Mouse (Mus musculus) gastrocnemius, postnatal 25 days (tissue): ENCODE measurements around the gene Prlr. TPM values are rescaled to one million over a fixed set of nuclear protein-coding genes. Genes with fewer than 3 reads are reported as not detected.

Experiments
- DNase-seq: peaks from one replicate; pipeline ENCODE4 v3.0.0; 2022
- long read RNA-seq, 2 experiments: library from polyadenylated mRNA; stranded (forward); transcript quantifications; one replicate each; pipeline ENCODE4 v2.0.0; 2021
- total RNA-seq, 2 experiments: library from RNA; stranded (reverse); gene quantifications; 1 replicate in 1 of 2; 2 replicates in 1 of 2; pipeline ENCODE4 v1.2.3; 2021

Prlr gene
- 1 to 10 TPM in 1 of 2 experiments, under 1 TPM in 1; 0.28 to 1.1 TPM for total RNA-seq
- long read RNA-seq, experiment 1 = 0 reads
- long read RNA-seq, experiment 2 = 0 reads

GRCm38 (mm10) chr15:10177083-10177482 lies at the start of gene Prlr:
Gene Prlr (plus strand): TSS chr15:10177238.
- DNase-seq = no peak

GRCm38 (mm10) chr15:10133781-10134180 lies 43.3 kb upstream of the Prlr start:
- no peak for DNase-seq

GRCm38 (mm10) chr15:10134889-10135288 lies 42.1 kb upstream of the Prlr start:
- no peak for DNase-seq

- DNase-seq = no peak
Measured at GRCm38 (mm10) chr15:10144520-10144919, 32.5 kb upstream of the Prlr start.

- DNase-seq = no peak
Measured at GRCm38 (mm10) chr15:10148196-10148595, 28.8 kb upstream of the Prlr start.

- no peak for DNase-seq
Measured at GRCm38 (mm10) chr15:10160663-10161062, 16.4 kb upstream of the Prlr start.

GRCm38 (mm10) chr15:10175078-10175477 lies 2.0 kb upstream of the Prlr start:
- DNase-seq = no peak

GRCm38 (mm10) chr15:10175656-10176055 lies 1.4 kb upstream of the Prlr start:
- DNase-seq = no peak

GRCm38 (mm10) chr15:10177519-10178130 lies 587 bp downstream of the Prlr start:
- DNase-seq = no peak

GRCm38 (mm10) chr15:10178131-10178566 lies 1.1 kb downstream of the Prlr start:
- no peak for DNase-seq

GRCm38 (mm10) chr15:10180694-10181093 lies 3.7 kb downstream of the Prlr start:
- DNase-seq = no peak

GRCm38 (mm10) chr15:10192101-10192630 lies 15.1 kb downstream of the Prlr start:
- DNase-seq = no peak

GRCm38 (mm10) chr15:10200991-10201390 lies 24.0 kb downstream of the Prlr start:
- DNase-seq = no peak

GRCm38 (mm10) chr15:10202504-10203302 lies 25.7 kb downstream of the Prlr start:
- no peak for DNase-seq

GRCm38 (mm10) chr15:10210261-10210770 lies 33.3 kb downstream of the Prlr start:
- DNase-seq = no peak

- DNase-seq = no peak
Measured at GRCm38 (mm10) chr15:10211992-10212391, 35.0 kb downstream of the Prlr start.

GRCm38 (mm10) chr15:10213213-10213612 lies 36.2 kb downstream of the Prlr start:
- DNase-seq = no peak

GRCm38 (mm10) chr15:10213710-10214109 lies 36.7 kb downstream of the Prlr start:
- DNase-seq = no peak

GRCm38 (mm10) chr15:10215719-10216118 lies 38.7 kb downstream of the Prlr start:
- DNase-seq = no peak

GRCm38 (mm10) chr15:10216189-10216588 lies 39.2 kb downstream of the Prlr start:
- no peak for DNase-seq

- no peak for DNase-seq
Measured at GRCm38 (mm10) chr15:10223614-10224155, 46.6 kb downstream of the Prlr start.

GRCm38 (mm10) chr15:10225701-10226100 lies 48.7 kb downstream of the Prlr start:
- DNase-seq = no peak

- DNase-seq = no peak
Measured at GRCm38 (mm10) chr15:10228636-10229035, 51.6 kb downstream of the Prlr start.
